Mouse (Mus musculus): ENCODE results near the gene Tex30. TPM values are rescaled to one million over a fixed set of nuclear protein-coding genes. Genes with fewer than 3 reads are reported as not detected.
A peak's percentile ranks its signal among the peaks of the same experiment; 100 is the strongest.

Tex30 gene
- total and polyA plus RNA-seq, 3 experiments = 54.2 to 196 (median 89.6) TPM

DNA sequence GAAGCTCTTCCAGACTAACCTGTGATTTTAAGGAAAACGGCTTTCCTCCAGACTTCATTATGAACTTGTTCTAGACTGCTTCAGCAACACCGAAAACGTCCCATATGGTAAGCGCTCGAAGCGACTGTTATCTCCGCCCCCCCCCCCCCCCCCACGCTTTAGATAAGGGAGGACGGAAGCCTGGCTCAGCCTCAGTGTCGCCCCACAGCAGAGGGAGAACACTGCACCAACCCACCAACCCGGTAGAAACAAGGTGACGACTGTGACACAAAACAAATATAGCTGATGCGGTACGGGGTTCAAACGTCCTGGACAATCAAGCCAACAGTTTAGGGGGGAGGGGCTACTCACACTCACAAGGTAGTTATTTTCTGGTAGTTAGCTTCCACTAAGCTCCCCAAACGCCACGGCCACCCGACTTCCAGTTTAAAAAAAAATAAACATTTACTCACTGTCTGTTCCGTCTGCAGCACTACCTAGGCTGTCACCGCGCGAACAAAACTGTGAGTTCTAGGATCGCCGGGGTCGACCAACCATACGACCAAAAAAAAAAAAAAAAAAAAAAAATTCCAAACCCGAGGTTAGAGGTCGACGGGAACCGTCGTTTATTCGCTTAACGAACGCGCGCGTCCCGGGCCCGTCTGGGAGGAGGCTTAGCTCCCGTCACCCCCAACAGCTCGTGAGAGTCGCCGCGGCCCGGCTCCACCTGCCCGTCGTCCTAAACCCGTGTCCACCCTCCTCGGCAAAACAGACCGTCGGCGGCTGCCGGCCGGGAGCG, 604 bp downstream of the Tex30 start (continued):
- TF ChIP-seq SMC3 (IDR thresholded peaks at IDR 0.05; ENCODE audit: low read depth, low read length) (no peak), NELFE (IDR thresholded peaks at IDR 0.05; ENCODE audit: low read depth, low read length) (peak; percentile 81), USF2 (conservative IDR thresholded peaks at IDR 0.05; ENCODE audit: low read depth, low read length) (no peak), ZC3H11A (IDR thresholded peaks at IDR 0.05; ENCODE audit: low read depth, low read length) (no peak), CTCF (conservative IDR thresholded peaks at IDR 0.05 in 1 of 2, IDR thresholded peaks at IDR 0.05 in 1 of 2; ENCODE audit: low read depth in 2 of 2, low read length in 2 of 2) (no peak), GABPA (IDR thresholded peaks at IDR 0.05; ENCODE audit: insufficient replicate concordance, low read depth, low read length) (no peak), CHD1 (IDR thresholded peaks at IDR 0.05; ENCODE audit: low read depth, low read length) (no peak; the same call in 1 of the 2 replicates), ZNF384 (IDR thresholded peaks at IDR 0.05; ENCODE audit: low read depth, low read length) (peak; percentile 85)

- no peak overlapping the region for H3K9ac ChIP-seq (ENCODE audit: insufficient read depth, low read depth)
- no peaks in the 10 kb centered on the region for H3K27me3 ChIP-seq (replicated peaks)
- H3K36me3 ChIP-seq (replicated peaks in 1 of 2; ENCODE audit: control insufficient read depth in 1 of 2, insufficient read depth in 1 of 2, low read length in 1 of 2) = no peaks in the 10 kb centered on the region
- in situ Hi-C loops (cut with MboI; ENCODE audit: low pct_ligation_motif_present, low pct_unique_long_range_greater_than_20kb, low sequenced_read_pairs) = loop anchor here (5.0 to 10.0 kb wide), 2 partner anchors 162 to 420 kb away; no protein-coding TSS in a partner anchor
- H3K79me2 ChIP-seq (replicated peaks; ENCODE audit: control insufficient read depth, extremely low read depth, insufficient read depth, poor library complexity, severe bottlenecking) = no peaks in the 10 kb centered on the region
- DNase-seq (ENCODE audit: extremely low read depth) = peak; percentile 81
- dilution Hi-C loops (cut with MboI; ENCODE audit: extremely low pct_ligation_motif_present, extremely low pct_unique_long_range_greater_than_20kb, low sequenced_read_pairs) = no loop called here
- H3K4me1 ChIP-seq (ENCODE audit: control insufficient read depth in 1 of 2, insufficient read depth in 2 of 2) = peaks cover 0 to 16% of the 10 kb centered on the region in 2 experiments; a peak in 2 of 4 replicates
- H3K4me3 ChIP-seq (replicated peaks in 1 of 3; ENCODE audit: low read depth in 2 of 3, low read length in 2 of 3, poor library complexity in 1 of 3) = no peak overlapping the region
- TF ChIP-seq SMC3 (IDR thresholded peaks at IDR 0.05; ENCODE audit: low read depth, low read length) = peak; percentile 88
- TF ChIP-seq GABPA (IDR thresholded peaks at IDR 0.05; ENCODE audit: insufficient replicate concordance, low read depth, low read length) = no peak
- no peak for TF ChIP-seq POLR2AphosphoS2 (IDR thresholded peaks at IDR 0.05; ENCODE audit: low read depth, low read length)
- no peak for TF ChIP-seq BHLHE40 (IDR thresholded peaks at IDR 0.05; ENCODE audit: low read depth, low read length)
- TF ChIP-seq USF2 (conservative IDR thresholded peaks at IDR 0.05; ENCODE audit: low read depth, low read length) = no peak
- TF ChIP-seq RAD21 (IDR thresholded peaks at IDR 0.05; ENCODE audit: low read depth, low read length) = peak; percentile 87
- no peak for TF ChIP-seq MAZ (IDR thresholded peaks at IDR 0.05; ENCODE audit: low read depth, low read length)
- TF ChIP-seq USF1 (IDR thresholded peaks at IDR 0.05; ENCODE audit: low read depth, low read length) = no peak
- no peak for TF ChIP-seq ETS1 (conservative IDR thresholded peaks at IDR 0.05; ENCODE audit: low read depth, low read length)
- no peak for TF ChIP-seq MEF2A (IDR thresholded peaks at IDR 0.05; ENCODE audit: borderline replicate concordance, low read depth, low read length)
- TF ChIP-seq ZC3H11A (IDR thresholded peaks at IDR 0.05; ENCODE audit: low read depth, low read length) = peak; percentile 48
- TF ChIP-seq CHD1 (IDR thresholded peaks at IDR 0.05; ENCODE audit: low read depth, low read length) = no peak
- no peak for TF ChIP-seq UBTF (IDR thresholded peaks at IDR 0.05; ENCODE audit: low read depth, low read length)
- TF ChIP-seq TCF12 (IDR thresholded peaks at IDR 0.05; ENCODE audit: low read depth, low read length) = no peak
- no peak for TF ChIP-seq JUND (conservative IDR thresholded peaks at IDR 0.05; ENCODE audit: low read depth, low read length)
- TF ChIP-seq CTCF (conservative IDR thresholded peaks at IDR 0.05 in 1 of 2, IDR thresholded peaks at IDR 0.05 in 1 of 2; ENCODE audit: low read depth in 2 of 2, low read length in 2 of 2) = peak; percentile 60 to 92; a peak in 3 of 4 replicates
- TF ChIP-seq ZMIZ1 (IDR thresholded peaks at IDR 0.05; ENCODE audit: low read depth, low read length) = no peak
- H3K27ac ChIP-seq (ENCODE audit: insufficient read depth, low read depth) = no peak overlapping the region
- H3K4me2 ChIP-seq (ENCODE audit: insufficient read depth, low read depth, poor library complexity, severe bottlenecking) = no peak overlapping the region
- H3K9me3 ChIP-seq (replicated peaks; ENCODE audit: low read length) = no peaks in the 10 kb centered on the region
Observed at GRCm38 (mm10) chr1:44064625-44065024, 37.6 kb downstream of the Tex30 start.
